Mouse (Mus musculus) MEL (cell line): ENCODE data around the gene Tub. TPM values are rescaled to one million over a fixed set of nuclear protein-coding genes. Genes with fewer than 3 reads are reported as not detected.

Experiments used
- DNase-seq: peaks from one replicate; pipeline ENCODE4 v3.0.0; 2011; ENCODE audit warnings: low read depth, low spot score
- H3K27ac ChIP-seq: 2 replicates; pipeline ENCODE4 v1.5.1; 2012; ENCODE audit warnings: low read depth, mild to moderate bottlenecking, control low read depth, low read length, moderate library complexity; ENCODE audit not compliant: control insufficient read depth
- H3K27me3 ChIP-seq, 2 experiments: fragments of 150-350 bp in 1 of 2; sonication (generic) in 1 of 2; 2 replicates each; pipeline ENCODE4 v1.6.1; 2012; ENCODE audit warnings: low read length in 2 of 2, mild to moderate bottlenecking in 2 of 2, improper control_type of control experiment in 1 of 2, moderate library complexity in 1 of 2; ENCODE audit not compliant: insufficient read depth in 2 of 2, control insufficient read depth in 1 of 2
- H3K36me3 ChIP-seq, 2 experiments: 2 replicates each; pipeline ENCODE4 v1.6.1; 2012 to 2014; ENCODE audit warnings: low read length in 2 of 2, improper control_type of control experiment in 1 of 2, inconsistent platforms in 1 of 2, mild to moderate bottlenecking in 1 of 2; ENCODE audit not compliant: insufficient read depth in 2 of 2, control insufficient read depth in 1 of 2
- H3K4me1 ChIP-seq, 2 experiments: fragments of 150-350 bp in 1 of 2; sonication (generic) in 1 of 2; 2 replicates each; pipeline ENCODE4 v1.6.1; 2012; ENCODE audit warnings: low read length in 2 of 2, improper control_type of control experiment in 1 of 2, mild to moderate bottlenecking in 1 of 2; ENCODE audit not compliant: insufficient read depth in 2 of 2, control insufficient read depth in 1 of 2
- H3K4me3 ChIP-seq, 2 experiments: fragments of 150-350 bp in 1 of 2; sonication (generic) in 1 of 2; 2 replicates each; pipeline ENCODE4 v1.5.1; 2012; ENCODE audit warnings: low read depth in 2 of 2, low read length in 2 of 2, mild to moderate bottlenecking in 2 of 2, moderate library complexity in 2 of 2, control low read depth in 1 of 2, improper control_type of control experiment in 1 of 2; ENCODE audit not compliant: control insufficient read depth in 1 of 2, insufficient read depth in 1 of 2
- H3K79me2 ChIP-seq: 2 replicates; pipeline ENCODE4 v1.6.1; 2012; ENCODE audit warnings: mild to moderate bottlenecking, low read length, moderate library complexity; ENCODE audit not compliant: control insufficient read depth, poor library complexity, insufficient read depth
- H3K9ac ChIP-seq: 2 replicates; pipeline ENCODE4 v1.6.1; 2012; ENCODE audit warnings: low read depth, mild to moderate bottlenecking, control low read depth, low read length, moderate library complexity; ENCODE audit not compliant: control insufficient read depth, poor library complexity, severe bottlenecking
- H3K9me3 ChIP-seq: fragments of 150-350 bp; sonication (generic); replicated peaks from 2 replicates; pipeline ENCODE4 v1.6.1; 2012; ENCODE audit warnings: mild to moderate bottlenecking, low read length, improper control_type of control experiment, moderate library complexity; ENCODE audit not compliant: insufficient read depth
- BHLHE40 ChIP-seq: IDR thresholded peaks from 2 replicates; pipeline ENCODE4 v1.6.1; 2012; ENCODE audit warnings: low read depth, mild to moderate bottlenecking, inconsistent platforms, low read length, improper control_type of control experiment, borderline replicate concordance
- CHD1 ChIP-seq: IDR thresholded peaks from 2 replicates; pipeline ENCODE4 v1.6.1; 2012; ENCODE audit warnings: low read depth, mild to moderate bottlenecking, inconsistent platforms, low read length, improper control_type of control experiment
- ETS1 ChIP-seq: IDR thresholded peaks from 2 replicates; pipeline ENCODE4 v1.6.1; 2012; ENCODE audit warnings: low read depth, mild to moderate bottlenecking, inconsistent platforms, low read length, improper control_type of control experiment, moderate library complexity
- GABPA ChIP-seq: IDR thresholded peaks from 2 replicates; pipeline ENCODE4 v1.6.1; 2012; ENCODE audit warnings: low read depth, mild to moderate bottlenecking, inconsistent platforms, low read length, improper control_type of control experiment, moderate library complexity
- GATA1 ChIP-seq: IDR thresholded peaks from 2 replicates; pipeline ENCODE4 v1.6.1; 2011; ENCODE audit warnings: low read depth, low read length, improper control_type of control experiment
- HCFC1 ChIP-seq: IDR thresholded peaks from 2 replicates; pipeline ENCODE4 v1.6.1; 2012; ENCODE audit warnings: low read depth, mild to moderate bottlenecking, inconsistent platforms, low read length, improper control_type of control experiment, moderate library complexity
- KAT2A ChIP-seq: conservative IDR thresholded peaks from 2 replicates; pipeline ENCODE4 v1.6.1; 2012; ENCODE audit warnings: low read depth, low read length, improper control_type of control experiment, inconsistent platforms
- MAX ChIP-seq: IDR thresholded peaks from 2 replicates; pipeline ENCODE4 v1.6.1; 2011; ENCODE audit warnings: low read length, improper control_type of control experiment
- MEF2A ChIP-seq: IDR thresholded peaks from 2 replicates; pipeline ENCODE4 v1.6.1; 2014; ENCODE audit warnings: low read depth, mild to moderate bottlenecking, inconsistent platforms, low read length, improper control_type of control experiment; ENCODE audit not compliant: poor library complexity, insufficient replicate concordance, severe bottlenecking; ENCODE audit errors: extremely low read depth
- MXI1 ChIP-seq: IDR thresholded peaks from 2 replicates; pipeline ENCODE4 v1.6.1; 2011; ENCODE audit warnings: mild to moderate bottlenecking, low read depth, low read length, improper control_type of control experiment
- MYC ChIP-seq: IDR thresholded peaks from 2 replicates; pipeline ENCODE4 v1.6.1; 2011; ENCODE audit warnings: low read depth, mild to moderate bottlenecking, low read length, improper control_type of control experiment, moderate library complexity
- NRF1 ChIP-seq: IDR thresholded peaks from 2 replicates; pipeline ENCODE4 v1.6.1; 2014; ENCODE audit warnings: low read depth, mild to moderate bottlenecking, inconsistent platforms, low read length, improper control_type of control experiment, moderate library complexity; ENCODE audit not compliant: poor library complexity, insufficient read depth, severe bottlenecking
- POLR2A ChIP-seq, 2 experiments: IDR thresholded peaks; 2 replicates each; pipeline ENCODE4 v1.6.1; 2011 to 2012; ENCODE audit warnings: low read length in 2 of 2, mild to moderate bottlenecking in 2 of 2, control low read depth in 1 of 2, improper control_type of control experiment in 1 of 2, low read depth in 1 of 2, moderate library complexity in 1 of 2; ENCODE audit not compliant: control insufficient read depth in 1 of 2, insufficient read depth in 1 of 2, poor library complexity in 1 of 2
- SMC3 ChIP-seq: IDR thresholded peaks from 2 replicates; pipeline ENCODE4 v1.6.1; 2011; ENCODE audit warnings: low read depth, low read length, improper control_type of control experiment
- TBP ChIP-seq: IDR thresholded peaks from 2 replicates; pipeline ENCODE4 v1.8.0; 2011; ENCODE audit warnings: low read depth, low read length, improper control_type of control experiment
- TCF12 ChIP-seq: IDR thresholded peaks from 2 replicates; pipeline ENCODE4 v1.6.1; 2014; ENCODE audit warnings: low read depth, mild to moderate bottlenecking, inconsistent platforms, low read length, improper control_type of control experiment, moderate library complexity
- UBTF ChIP-seq: IDR thresholded peaks from 2 replicates; pipeline ENCODE4 v1.6.1; 2012; ENCODE audit warnings: low read depth, mild to moderate bottlenecking, inconsistent platforms, low read length, improper control_type of control experiment, moderate library complexity, borderline replicate concordance; ENCODE audit not compliant: insufficient read depth
- ZC3H11A ChIP-seq: IDR thresholded peaks from 2 replicates; pipeline ENCODE4 v1.6.1; 2012; ENCODE audit warnings: low read depth, mild to moderate bottlenecking, inconsistent platforms, low read length, improper control_type of control experiment
- ZKSCAN1 ChIP-seq: IDR thresholded peaks from 2 replicates; pipeline ENCODE4 v1.6.1; 2012; ENCODE audit warnings: low read depth, mild to moderate bottlenecking, inconsistent platforms, low read length, improper control_type of control experiment, moderate library complexity
- ZNF384 ChIP-seq: IDR thresholded peaks from 2 replicates; pipeline ENCODE4 v1.6.1; 2012; ENCODE audit warnings: low read depth, mild to moderate bottlenecking, inconsistent platforms, low read length, improper control_type of control experiment
- polyA plus RNA-seq, 2 experiments: library from polyadenylated mRNA; stranded (reverse) in 1 of 2; unstranded in 1 of 2; fragments of >175 nt in 1 of 2; fragments of >200 nt in 1 of 2; gene quantifications; 2 replicates each; pipeline versions ENCODE4 v1.2.1 to v1.2.4; 2012; ENCODE audit warnings: low replicate concordance in 2 of 2, low read depth in 1 of 2; ENCODE audit not compliant: insufficient read length in 2 of 2, insufficient read depth in 1 of 2, missing spikeins in 1 of 2
- total RNA-seq: library from RNA; depleted of rRNA; stranded (reverse); fragments of 300-350 nt; gene quantifications from 2 replicates; pipeline ENCODE4 v1.2.3, GENCODE M21; 2012

Tub gene
- total and polyA plus RNA-seq, 3 experiments = not detected

GRCm38 (mm10) chr7:109011596-109012180 is 61.5 kb downstream of the Tub start:
- DNase-seq = no peak
- H3K79me2 ChIP-seq = no peaks in the 10 kb centered on the region
- no peak overlapping the region for H3K27ac ChIP-seq
- no peak overlapping the region for H3K4me3 ChIP-seq
- no peaks in the 10 kb centered on the region for H3K27me3 ChIP-seq
- no peaks in the 10 kb centered on the region for H3K9me3 ChIP-seq
- no peaks in the 10 kb centered on the region for H3K36me3 ChIP-seq
- TF ChIP-seq ETS1 = no peak
- TF ChIP-seq ZC3H11A = no peak
- no peak for TF ChIP-seq GATA1
- TF ChIP-seq KAT2A = no peak
- TF ChIP-seq MEF2A = no peak
- no peak for TF ChIP-seq BHLHE40
- no peak for TF ChIP-seq TCF12
- TF ChIP-seq MXI1 = no peak
- TF ChIP-seq UBTF = no peak
- no peak for TF ChIP-seq CHD1
- TF ChIP-seq HCFC1 = no peak
- no peaks in the 10 kb centered on the region for H3K4me1 ChIP-seq
- no peak overlapping the region for H3K9ac ChIP-seq

- Histone ChIP-seq H3K4me3 (no peak overlapping the region), H3K79me2 (no peaks in the 10 kb centered on the region), H3K9ac (no peak overlapping the region), H3K27me3 (no peaks in the 10 kb centered on the region), H3K36me3 (no peaks in the 10 kb centered on the region), H3K4me1 (no peaks in the 10 kb centered on the region), H3K27ac (no peak overlapping the region), H3K9me3 (no peaks in the 10 kb centered on the region)
- DNase-seq = no peak
- TF ChIP-seq ZC3H11A (no peak), CHD1 (no peak), POLR2A (IDR thresholded peaks at IDR 0.05; ENCODE audit: control insufficient read depth in 1 of 2, insufficient read depth in 1 of 2, low read depth in 1 of 2, low read length in 2 of 2, poor library complexity in 1 of 2) (no peak), TCF12 (no peak), ZNF384 (no peak), BHLHE40 (no peak), NRF1 (no peak), SMC3 (no peak), GABPA (no peak), TBP (no peak), MYC (no peak), KAT2A (no peak), MAX (no peak), ZKSCAN1 (no peak)
These were observed 62.4 kb downstream of the Tub start for GRCm38 (mm10) chr7:109012575-109012974.
